ENCODE assay signal across 35 mouse cellular contexts in the genomic region with DNA sequence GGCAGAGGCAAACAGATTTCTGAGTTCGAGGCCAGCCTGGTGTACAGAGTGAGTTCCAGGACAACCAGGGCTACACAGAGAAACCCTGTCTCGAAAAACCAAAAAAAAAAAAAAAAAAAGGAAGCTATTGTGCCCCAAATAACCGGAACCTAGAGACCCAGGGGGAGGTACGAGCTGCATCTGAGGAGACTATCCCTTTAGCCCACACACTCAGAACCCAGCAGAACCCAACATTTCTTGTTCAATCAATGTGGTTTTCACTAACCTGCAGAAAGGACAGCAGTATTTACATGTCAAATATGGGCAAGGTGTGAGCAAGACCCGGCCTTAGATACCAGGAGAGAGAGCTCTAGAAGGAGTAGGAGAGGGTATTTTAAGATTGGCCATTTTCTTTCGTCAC.
"Had no signal": no experiment of that assay in that cellular context is flagged by ENCODE, and none has a peak within 500 bp of the region (broad histone marks: within the 10 kb centered on the region; RNA-seq: fewer than 3 reads in every experiment).

No protein-coding gene starts in this region.

- H3K27me3 ChIP-seq: heart, embryonic 12.5 days; heart, embryonic 13.5 days; heart, embryonic 15.5 days; hindbrain, embryonic 12.5 days; hindbrain, embryonic 13.5 days; hindbrain, embryonic 15.5 days; intestine, embryonic 15.5 days; kidney, embryonic 15.5 days had no signal

- H3K36me3 ChIP-seq: hindbrain, embryonic 15.5 days had no signal

- H3K4me1 ChIP-seq: hindbrain, embryonic 12.5 days; hindbrain, embryonic 15.5 days had no signal

- H3K9me3 ChIP-seq: heart, embryonic 10.5 days; heart, embryonic 12.5 days; heart, embryonic 13.5 days; heart, embryonic 15.5 days; hindbrain, embryonic 10.5 days; hindbrain, embryonic 12.5 days; hindbrain, embryonic 13.5 days; hindbrain, embryonic 15.5 days; intestine, embryonic 15.5 days; kidney, embryonic 15.5 days had no signal

- ATAC-seq: hindbrain, embryonic 16.5 days; hindbrain, postnatal 0 days; inflammation-experienced regulatory T-cells, adult 6 months; intestine, embryonic 15.5 days; intestine, embryonic 16.5 days; intestine, postnatal 0 days had no signal

- H3K4me3 ChIP-seq: heart, embryonic 10.5 days; heart, embryonic 12.5 days; heart, embryonic 13.5 days; heart, embryonic 15.5 days; hindbrain, embryonic 10.5 days; hindbrain, embryonic 12.5 days; hindbrain, embryonic 13.5 days; hindbrain, embryonic 15.5 days; intestine, embryonic 15.5 days; kidney, embryonic 15.5 days; layer of hippocampus, adult 2 months had no signal

- DNase-seq: heart, postnatal 10 days; heart, postnatal 14 days; heart, postnatal 36 days; heart, postnatal 4 days; kidney, adult 11 months; kidney, adult 18-20 months; kidney, adult 2 months; kidney, adult 8-10 months; kidney, adult 9 months; kidney, postnatal 10 days; kidney, postnatal 14 days; kidney, postnatal 25 days; kidney, postnatal 36 days; kidney, postnatal 4 days; layer of hippocampus, adult 9-11 months; layer of hippocampus, postnatal 36 days had no signal

- H3K9ac ChIP-seq: heart, embryonic 12.5 days; heart, embryonic 13.5 days; heart, embryonic 15.5 days; hindbrain, embryonic 12.5 days; hindbrain, embryonic 13.5 days; hindbrain, embryonic 14.5 days; hindbrain, embryonic 15.5 days; intestine, embryonic 15.5 days; kidney, embryonic 15.5 days had no signal

- H3K4me2 ChIP-seq: heart, embryonic 11.5 days; heart, embryonic 12.5 days; heart, embryonic 13.5 days; heart, embryonic 15.5 days; hindbrain, embryonic 12.5 days; hindbrain, embryonic 13.5 days; hindbrain, embryonic 14.5 days; hindbrain, embryonic 15.5 days; intestine, embryonic 15.5 days; kidney, embryonic 15.5 days had no signal

- H3K27ac ChIP-seq: heart, embryonic 10.5 days; heart, embryonic 13.5 days; heart, embryonic 15.5 days; hindbrain, embryonic 10.5 days; hindbrain, embryonic 12.5 days; hindbrain, embryonic 13.5 days; hindbrain, embryonic 14.5 days; hindbrain, embryonic 15.5 days; hindbrain, postnatal 0 days; intestine, embryonic 15.5 days; kidney, embryonic 15.5 days; kidney, postnatal 0 days; layer of hippocampus, adult 2 months had no signal
